Mouse (Mus musculus): ENCODE results near the gene Zcchc9. TPM values are rescaled to one million over a fixed set of nuclear protein-coding genes. Genes with fewer than 3 reads are reported as not detected.

Zcchc9 gene
- polyA plus RNA-seq, 1 experiment: 16.4 TPM

DNA sequence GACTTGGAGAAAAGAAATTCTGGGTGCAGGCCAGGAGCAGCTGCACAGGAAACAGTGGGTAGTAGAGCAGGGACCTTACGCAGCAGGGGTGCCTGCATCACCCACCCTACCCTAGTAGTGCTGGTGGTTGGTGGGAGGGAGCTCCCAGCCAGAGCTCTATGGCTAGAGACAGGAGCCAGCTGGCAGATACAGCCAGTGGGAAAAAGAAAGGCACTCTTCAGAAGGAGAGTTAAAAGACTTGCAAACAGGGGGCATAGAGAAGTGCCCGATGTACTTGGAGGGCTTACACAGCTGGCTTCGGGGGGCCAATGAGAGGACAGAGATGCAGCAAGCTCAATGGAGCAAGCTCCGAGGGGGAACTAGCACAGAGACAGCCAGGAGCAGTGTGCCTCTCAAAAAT, 53.8 kb downstream of the Zcchc9 start:
- H3K36me3 ChIP-seq (ENCODE audit: control insufficient read depth, insufficient read depth): no peaks in the 10 kb centered on the region
- no peak overlapping the region for H3ac ChIP-seq (ENCODE audit: control insufficient read depth, insufficient read length, low read depth)

DNA sequence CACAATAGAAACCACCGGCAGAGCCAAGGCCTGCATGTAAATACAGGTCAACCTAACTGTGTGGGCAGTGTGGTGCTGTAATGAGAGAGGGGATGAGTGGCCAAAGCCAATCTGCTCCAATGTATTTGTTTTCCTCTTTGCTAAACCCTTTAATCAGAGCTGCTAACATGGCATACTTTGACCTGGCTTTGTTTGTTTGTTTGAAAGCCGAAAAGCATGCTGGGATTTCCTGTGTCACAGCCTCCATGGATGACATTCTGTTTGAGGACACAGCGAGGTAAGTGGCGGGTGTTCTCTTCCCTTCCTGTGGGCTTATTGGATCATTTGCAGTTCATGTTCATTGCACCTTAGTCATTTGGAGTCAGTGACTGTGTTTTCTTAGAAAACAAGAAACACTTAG, 57.5 kb downstream of the Zcchc9 start:
- TF ChIP-seq MYOG (IDR thresholded peaks at IDR 0.05; ENCODE audit: control insufficient read depth, extremely low read depth, insufficient read length): no peak
- TF ChIP-seq FOSL1 (IDR thresholded peaks at IDR 0.05; ENCODE audit: insufficient read depth, low read length, poor library complexity, severe bottlenecking): no peak
- H3ac ChIP-seq (ENCODE audit: control insufficient read depth, insufficient read length, low read depth): no peak overlapping the region
- H3K79me2 ChIP-seq (ENCODE audit: control insufficient read depth, insufficient read depth): no peaks in the 10 kb centered on the region
- no peak overlapping the region for H3K4me3 ChIP-seq (ENCODE audit: insufficient read depth, poor library complexity, severe bottlenecking)
- no peaks in the 10 kb centered on the region for H3K79me3 ChIP-seq (ENCODE audit: low read depth)
- no peaks in the 10 kb centered on the region for H3K36me3 ChIP-seq (ENCODE audit: control insufficient read depth, insufficient read depth)
- H3K27me3 ChIP-seq (ENCODE audit: control insufficient read depth, insufficient read depth, insufficient read length): no peaks in the 10 kb centered on the region

More for the DNA sequence above, 53.8 kb downstream of the Zcchc9 start:
- H3K79me2 ChIP-seq (ENCODE audit: control insufficient read depth, insufficient read depth): no peaks in the 10 kb centered on the region
- no peak overlapping the region for H3K4me3 ChIP-seq (ENCODE audit: insufficient read depth, poor library complexity, severe bottlenecking)
- no peaks in the 10 kb centered on the region for H3K79me3 ChIP-seq (ENCODE audit: low read depth)
- H3K27me3 ChIP-seq (ENCODE audit: control insufficient read depth, insufficient read depth, insufficient read length): no peaks in the 10 kb centered on the region
- TF ChIP-seq CTCF (IDR thresholded peaks at IDR 0.05; ENCODE audit: control insufficient read depth, insufficient read depth, insufficient read length) (no peak), CEBPB (IDR thresholded peaks at IDR 0.05; ENCODE audit: low read depth) (no peak), MYOG (IDR thresholded peaks at IDR 0.05; ENCODE audit: control insufficient read depth, extremely low read depth, insufficient read length) (no peak)

DNA sequence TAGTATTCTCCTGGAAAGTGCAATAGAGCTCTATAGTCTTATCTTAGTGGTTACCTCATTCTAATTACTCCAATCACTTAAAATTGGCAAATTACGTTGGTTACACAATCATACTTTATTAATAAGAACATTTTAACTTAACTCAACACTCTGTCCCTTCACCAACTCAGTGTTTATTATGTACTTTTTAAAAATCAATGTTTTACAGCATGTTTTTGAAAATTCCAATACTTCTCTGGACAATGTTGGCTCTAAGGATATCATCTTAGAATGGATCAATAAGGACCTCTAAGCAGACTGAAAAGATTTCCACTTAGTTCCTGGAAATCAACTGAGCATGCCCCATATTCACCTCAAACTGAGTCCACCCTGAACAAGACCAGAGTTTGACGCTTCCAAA, 59.1 kb downstream of the Zcchc9 start:
- Histone ChIP-seq H3ac (ENCODE audit: control insufficient read depth, insufficient read length, low read depth) (no peak overlapping the region), H3K79me3 (ENCODE audit: low read depth) (no peaks in the 10 kb centered on the region)

More for the DNA sequence above, 59.1 kb downstream of the Zcchc9 start:
- H3K36me3 ChIP-seq (ENCODE audit: control insufficient read depth, insufficient read depth): no peaks in the 10 kb centered on the region
- TF ChIP-seq USF1 (IDR thresholded peaks at IDR 0.05; ENCODE audit: low read depth) (no peak), MYOD1 (IDR thresholded peaks at IDR 0.05; ENCODE audit: control insufficient read depth, insufficient read length, low read depth) (no peak), MYOG (IDR thresholded peaks at IDR 0.05; ENCODE audit: control insufficient read depth, extremely low read depth, insufficient read length) (no peak), FOSL1 (IDR thresholded peaks at IDR 0.05; ENCODE audit: insufficient read depth, low read length, poor library complexity, severe bottlenecking) (no peak), MAX (IDR thresholded peaks at IDR 0.05) (no peak), CTCF (IDR thresholded peaks at IDR 0.05; ENCODE audit: control insufficient read depth, insufficient read depth, insufficient read length) (no peak), CEBPB (IDR thresholded peaks at IDR 0.05; ENCODE audit: low read depth) (no peak)
- H3K4me3 ChIP-seq (ENCODE audit: insufficient read depth, poor library complexity, severe bottlenecking): no peak overlapping the region
- no peaks in the 10 kb centered on the region for H3K27me3 ChIP-seq (ENCODE audit: control insufficient read depth, insufficient read depth, insufficient read length)
- no peaks in the 10 kb centered on the region for H3K79me2 ChIP-seq (ENCODE audit: control insufficient read depth, insufficient read depth)

Small RNAs within 50 kb of the gene (microRNA-seq; reads per million reads assigned to microRNA genes)
- not detected for gene Gm27656 (ENCODE audit: borderline microRNAs expressed)

Other genes starting within 250 kb of the Zcchc9 start
- 0.05 TPM for gene Acot12, start 66.2 kb downstream of the Zcchc9 start, polyA plus RNA-seq (2012; fragmentation: generic; extraction: Trizol)
- gene Ckmt2, start 69.2 kb upstream of the Zcchc9 start, polyA plus RNA-seq (2012; fragmentation: generic; extraction: Trizol): not detected

Measured in C2C12 (cell line).